Mouse (Mus musculus) C2C12 (cell line): ENCODE data around the gene Prkra.

Source experiments
- CTCF ChIP-seq: IDR thresholded peaks from one replicate; pipeline ENCODE4 v1.5.1; 2011; ENCODE audit not compliant: control insufficient read depth, insufficient read depth, insufficient read length
- USF1 ChIP-seq: IDR thresholded peaks from one replicate; pipeline ENCODE4 v1.6.1; 2011; ENCODE audit warnings: low read depth, mild to moderate bottlenecking, control low read depth, moderate library complexity

GRCm38 (mm10) chr2:76631600-76631999 is 16.2 kb downstream of the Prkra start:
- TF ChIP-seq USF1: no peak
- TF ChIP-seq CTCF: no peak
